10 mouse cellular contexts compared by ENCODE assay signal in genomic region chr2:122937922-122938321, GRCm38 (mm10).
DNase-seq lines count a peak whose midpoint lies in the region; ATAC-seq and TF ChIP-seq lines count a peak whose summit lies in the region.
"Had no signal": no experiment of that assay in that cellular context is flagged by ENCODE, and none has a peak within 500 bp of the region (broad histone marks: within the 10 kb centered on the region; RNA-seq: fewer than 3 reads in every experiment).

No protein-coding gene starts in this region.

- 46% methylated on average over 4 of the region's 4 CpGs for WGBS in embryonic facial prominence, embryonic 11.5 days
- WGBS in embryonic facial prominence, embryonic 10.5 days = 47% methylated on average over 4 of the region's 4 CpGs
- WGBS in lung, embryonic 14.5 days = 41% methylated on average over 4 of the region's 4 CpGs
- WGBS in hindbrain, embryonic 13.5 days = 49% methylated on average over 4 of the region's 4 CpGs

- no peak for ATAC-seq in embryonic facial prominence, embryonic 11.5 days (replicated peaks; ENCODE audit: insufficient number of reproducible peaks, low FRiP score, low TSS enrichment, low read depth)
- ATAC-seq in lung, embryonic 14.5 days (ENCODE audit: insufficient read depth) = no peak
- ATAC-seq in hindbrain, embryonic 13.5 days (ENCODE audit: low FRiP score) = no peak

- no peaks in the 10 kb centered on the region for H3K27me3 ChIP-seq in embryonic facial prominence, embryonic 11.5 days (ENCODE audit: control insufficient read depth, insufficient read depth, low read length)
- no peaks in the 10 kb centered on the region for H3K27me3 ChIP-seq in embryonic facial prominence, embryonic 10.5 days (replicated peaks; ENCODE audit: low read depth, poor library complexity, severe bottlenecking)
- H3K27me3 ChIP-seq in lung, embryonic 14.5 days (ENCODE audit: insufficient read depth, low read length) = no peaks in the 10 kb centered on the region
- H3K27me3 ChIP-seq in hindbrain, embryonic 13.5 days = no peaks in the 10 kb centered on the region
- H3K27me3 ChIP-seq: liver, embryonic 13.5 days had no signal

- no peaks in the 10 kb centered on the region for H3K4me1 ChIP-seq in embryonic facial prominence, embryonic 11.5 days (ENCODE audit: control insufficient read depth, insufficient read depth, low read length)
- H3K4me1 ChIP-seq in embryonic facial prominence, embryonic 10.5 days = no peaks in the 10 kb centered on the region
- no peaks in the 10 kb centered on the region for H3K4me1 ChIP-seq in lung, embryonic 14.5 days (ENCODE audit: insufficient read depth)
- no peaks in the 10 kb centered on the region for H3K4me1 ChIP-seq in hindbrain, embryonic 13.5 days (replicated peaks)
- H3K4me1 ChIP-seq: liver, embryonic 13.5 days had no signal

- peak; percentile 47 for TF ChIP-seq CTCF in lung, embryonic 14.5 days (IDR thresholded peaks at IDR 0.05; ENCODE audit: low read depth)

- no peaks in the 10 kb centered on the region for H3K36me3 ChIP-seq in embryonic facial prominence, embryonic 11.5 days (replicated peaks; ENCODE audit: control insufficient read depth, insufficient read depth, low read depth, low read length)
- no peaks in the 10 kb centered on the region for H3K36me3 ChIP-seq in embryonic facial prominence, embryonic 10.5 days (replicated peaks)
- no peaks in the 10 kb centered on the region for H3K36me3 ChIP-seq in lung, embryonic 14.5 days (ENCODE audit: insufficient read depth)
- H3K36me3 ChIP-seq in hindbrain, embryonic 13.5 days = no peaks in the 10 kb centered on the region
- H3K36me3 ChIP-seq: G1E; liver, embryonic 13.5 days had no signal

- no peak overlapping the region for H3K9ac ChIP-seq in embryonic facial prominence, embryonic 11.5 days (replicated peaks; ENCODE audit: low read length)
- H3K9ac ChIP-seq in lung, embryonic 14.5 days = no peak overlapping the region
- no peak overlapping the region for H3K9ac ChIP-seq in hindbrain, embryonic 13.5 days
- H3K9ac ChIP-seq: liver, embryonic 13.5 days had no signal

- no peak overlapping the region for H3K27ac ChIP-seq in embryonic facial prominence, embryonic 11.5 days (replicated peaks; ENCODE audit: low read depth, low read length)
- no peak overlapping the region for H3K27ac ChIP-seq in embryonic facial prominence, embryonic 10.5 days (replicated peaks)
- H3K27ac ChIP-seq in lung, embryonic 14.5 days (ENCODE audit: low read depth) = no peak overlapping the region
- H3K27ac ChIP-seq in hindbrain, embryonic 13.5 days = no peak overlapping the region
- H3K27ac ChIP-seq: liver, embryonic 13.5 days had no signal

- DNase-seq in embryonic facial prominence, embryonic 11.5 days (ENCODE audit: low spot score) = peak; percentile 31
- no peak for DNase-seq in embryonic facial prominence, embryonic 10.5 days (ENCODE audit: low spot score)
- peak; percentile 54 for DNase-seq in lung, embryonic 14.5 days
- DNase-seq in lung, postnatal 10 days = no peak
- DNase-seq in cerebellum, adult 9-11 months = peak; percentile 2
- DNase-seq in retina, embryonic 14.5 days (ENCODE audit: low spot score) = peak; percentile 49
- no peak for DNase-seq in c-Kit-positive CD71-positive TER-119-positive erythroid progenitor cells, embryonic 14.5 days (ENCODE audit: low spot score)
- DNase-seq: liver, embryonic 13.5 days had no signal

- H3K4me3 ChIP-seq in embryonic facial prominence, embryonic 11.5 days (ENCODE audit: low read depth, low read length) = no peak overlapping the region
- no peak overlapping the region for H3K4me3 ChIP-seq in embryonic facial prominence, embryonic 10.5 days
- no peak overlapping the region for H3K4me3 ChIP-seq in lung, embryonic 14.5 days (ENCODE audit: low read depth, low read length)
- no peak overlapping the region for H3K4me3 ChIP-seq in hindbrain, embryonic 13.5 days
- H3K4me3 ChIP-seq: liver, embryonic 13.5 days had no signal

- no peak overlapping the region for H3K4me2 ChIP-seq in embryonic facial prominence, embryonic 11.5 days (ENCODE audit: low read depth, low read length)
- no peak overlapping the region for H3K4me2 ChIP-seq in lung, embryonic 14.5 days
- H3K4me2 ChIP-seq in hindbrain, embryonic 13.5 days = no peak overlapping the region
- H3K4me2 ChIP-seq: liver, embryonic 13.5 days had no signal

- H3K9me3 ChIP-seq in embryonic facial prominence, embryonic 11.5 days (replicated peaks; ENCODE audit: control insufficient read depth, low read length) = no peaks in the 10 kb centered on the region
- H3K9me3 ChIP-seq in embryonic facial prominence, embryonic 10.5 days = no peaks in the 10 kb centered on the region
- H3K9me3 ChIP-seq in lung, embryonic 14.5 days (ENCODE audit: low read depth, low read length) = no peaks in the 10 kb centered on the region
- no peaks in the 10 kb centered on the region for H3K9me3 ChIP-seq in hindbrain, embryonic 13.5 days
- H3K9me3 ChIP-seq: liver, embryonic 13.5 days had no signal

Comparison
In these comparisons a context has a peak if more than half of its experiments do, and no peak if none do; other contexts are left out.
1. DNase-seq: peak in embryonic facial prominence, embryonic 11.5 days (single experiment), lung, embryonic 14.5 days (single experiment), cerebellum, adult 9-11 months (single experiment) and retina, embryonic 14.5 days (single experiment); none in embryonic facial prominence, embryonic 10.5 days (single experiment), lung, postnatal 10 days (single experiment) and c-Kit-positive CD71-positive TER-119-positive erythroid progenitor cells, embryonic 14.5 days (single experiment).